Mouse (Mus musculus) urinary bladder, postnatal 10 days (tissue): ENCODE data around the gene Zfp821.

Source experiments
- DNase-seq: peaks from one replicate; pipeline ENCODE4 v3.0.0; 2022; ENCODE audit warnings: low spot score

Gene Zfp821

GRCm38 (mm10) chr8:109705320-109706075 lies at the start of gene Zfp821:
Gene Zfp821 (plus strand): TSS chr8:109705546.
- DNase-seq = peak; percentile 60

DNA sequence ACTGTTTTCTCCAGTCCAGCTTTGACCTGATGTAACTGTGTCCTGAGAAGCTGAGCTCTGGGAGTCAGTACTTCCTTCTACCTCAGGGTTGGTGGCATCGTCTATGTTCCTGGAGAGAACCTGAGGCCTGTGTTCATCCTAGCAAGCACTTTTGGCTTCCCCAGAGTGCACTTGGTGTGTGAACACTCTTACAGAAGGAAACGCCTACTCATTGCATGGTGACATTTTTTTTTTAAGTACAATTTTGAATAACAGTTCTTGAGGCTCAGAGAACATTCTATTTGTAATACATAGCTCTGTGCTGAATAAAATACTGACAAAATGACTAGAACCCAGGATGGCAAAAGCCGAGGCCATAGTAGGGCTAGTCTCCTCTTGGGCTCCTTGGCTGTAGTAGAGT lies 48.5 kb upstream of the Zfp821 start:
- no peak for DNase-seq

DNA sequence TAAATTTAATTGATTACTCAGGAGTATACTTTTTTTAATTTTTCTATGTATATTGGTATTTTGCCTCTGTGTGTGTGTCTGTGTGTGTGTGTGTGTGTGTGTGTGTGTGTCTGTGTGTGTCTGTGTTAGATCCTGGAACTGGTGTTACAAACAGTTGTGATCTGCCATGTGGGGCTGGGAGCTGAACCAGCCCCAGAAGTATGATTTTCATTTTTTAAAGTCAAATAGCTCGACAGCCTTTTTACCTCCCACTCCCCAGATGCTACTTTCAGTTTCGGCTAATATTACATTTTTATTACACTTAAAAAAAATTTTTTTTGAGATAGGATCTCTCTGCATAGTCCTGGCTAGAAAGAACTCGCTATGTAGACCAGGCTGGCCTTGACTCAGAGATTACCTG lies 43.0 kb upstream of the Zfp821 start:
- DNase-seq = no peak

GRCm38 (mm10) chr8:109666616-109667015 lies 38.7 kb upstream of the Zfp821 start:
- DNase-seq = no peak

GRCm38 (mm10) chr8:109672656-109673055 lies 32.7 kb upstream of the Zfp821 start:
- no peak for DNase-seq

GRCm38 (mm10) chr8:109673596-109673995 lies 31.8 kb upstream of the Zfp821 start:
- DNase-seq = no peak

DNA sequence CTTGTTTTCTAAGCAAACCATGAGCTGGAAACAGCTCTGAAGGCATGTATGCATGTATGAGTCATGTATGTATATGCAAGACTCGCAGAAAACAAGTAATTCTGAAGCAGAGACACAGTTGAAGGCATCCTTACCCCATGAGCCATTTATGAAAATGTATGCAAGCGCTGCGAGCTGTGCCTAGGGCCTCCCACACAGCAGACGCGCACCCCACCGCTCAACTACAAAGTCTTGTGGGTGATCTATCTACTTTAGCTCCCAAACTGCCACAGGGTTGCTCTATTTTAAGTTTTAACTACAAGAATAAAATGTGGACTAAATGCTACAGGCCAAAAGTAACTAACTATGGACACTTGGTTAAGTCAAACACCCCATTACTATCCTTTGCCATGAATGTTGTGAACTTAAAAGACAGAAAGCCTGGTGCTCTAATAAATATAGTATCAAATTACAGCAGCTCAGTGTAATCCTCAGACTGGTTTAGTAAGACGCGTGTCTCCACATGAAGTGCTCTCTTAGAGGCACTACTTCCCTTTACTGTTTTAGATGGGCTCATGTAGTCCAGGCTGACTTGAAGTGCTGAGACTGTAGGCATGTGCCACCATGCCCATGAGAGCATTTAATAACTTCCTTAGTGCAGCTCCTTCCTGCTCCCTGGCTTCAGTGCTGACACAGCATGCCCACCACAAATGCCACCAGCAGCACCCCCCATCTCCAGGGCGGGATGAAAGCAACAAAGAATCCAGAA lies 29.3 kb upstream of the Zfp821 start:
- no peak for DNase-seq

- no peak for DNase-seq
Measured at GRCm38 (mm10) chr8:109681535-109681934, 23.8 kb upstream of the Zfp821 start.

DNA sequence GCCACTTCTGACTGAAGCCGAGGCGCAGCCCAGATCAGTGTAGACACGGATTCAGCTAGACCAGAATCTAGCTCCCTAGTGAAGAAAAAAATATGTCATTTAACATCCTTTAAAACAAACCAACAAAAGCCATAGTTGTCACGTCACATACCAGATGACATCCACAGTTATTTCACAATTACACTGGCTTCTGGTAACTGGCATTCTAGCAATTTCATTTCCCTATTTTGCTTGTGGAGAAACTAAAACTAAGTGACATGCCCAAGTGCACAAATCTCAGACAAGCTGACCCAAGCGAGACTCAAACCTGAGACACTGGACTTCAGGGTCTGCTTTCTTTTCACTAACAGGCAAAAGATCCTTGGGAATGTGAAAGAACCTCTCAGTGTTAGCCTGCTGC lies 23.2 kb upstream of the Zfp821 start:
- no peak for DNase-seq

DNA sequence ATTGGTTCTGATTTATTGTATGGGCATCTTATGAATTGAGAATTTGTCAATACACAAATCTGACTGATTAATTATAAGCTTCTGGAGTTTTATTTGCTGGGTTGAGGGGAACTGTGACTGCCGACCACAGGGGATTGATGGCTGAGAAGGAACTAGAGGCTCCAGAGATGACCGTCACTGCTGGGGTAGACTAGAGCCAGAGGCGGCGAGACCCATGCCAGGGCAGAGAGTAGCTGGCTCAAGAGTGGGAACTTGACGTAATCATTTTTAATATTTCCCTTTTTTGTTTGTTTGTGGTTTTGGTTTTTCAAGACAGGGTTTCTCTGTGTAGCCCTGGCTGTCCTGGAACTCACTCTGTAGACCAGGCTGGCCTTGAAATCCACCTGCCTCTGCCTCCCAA lies 18.1 kb upstream of the Zfp821 start:
- DNase-seq = no peak

GRCm38 (mm10) chr8:109691769-109692168 lies 13.6 kb upstream of the Zfp821 start:
- DNase-seq = no peak

DNA sequence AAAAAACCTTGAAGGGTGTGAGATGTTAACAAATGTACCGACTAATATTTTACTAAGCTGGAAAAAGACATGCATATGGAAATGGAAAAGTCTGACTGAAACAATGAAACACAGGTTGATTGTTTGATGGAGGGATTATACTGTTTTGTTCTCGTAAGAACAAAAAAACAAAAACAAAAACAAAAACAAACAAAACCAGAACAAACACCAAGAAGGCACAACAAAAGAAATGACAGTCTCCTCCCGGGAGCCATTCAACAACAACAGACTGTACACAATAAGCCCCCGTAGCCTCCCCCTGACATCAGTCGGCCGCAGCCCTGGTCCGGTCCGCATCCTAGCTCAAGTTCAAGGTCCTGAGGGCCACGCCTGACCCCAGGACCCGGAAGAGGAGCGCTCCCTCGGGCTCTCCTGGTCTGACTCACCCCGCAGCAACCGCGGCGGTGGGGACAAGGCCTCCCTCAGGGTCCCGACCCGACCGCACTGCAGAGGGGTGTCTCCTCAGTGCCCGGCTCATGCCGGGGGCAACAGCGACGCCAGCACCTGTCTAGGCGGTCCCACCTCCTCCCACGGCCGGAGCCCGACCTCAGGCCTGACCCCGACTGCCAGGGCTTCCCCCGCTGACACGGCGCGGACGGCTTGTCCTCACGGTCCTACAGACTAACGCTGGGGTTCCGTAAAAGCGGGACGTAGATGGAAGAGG lies 12.8 kb upstream of the Zfp821 start:
- DNase-seq = no peak

DNA sequence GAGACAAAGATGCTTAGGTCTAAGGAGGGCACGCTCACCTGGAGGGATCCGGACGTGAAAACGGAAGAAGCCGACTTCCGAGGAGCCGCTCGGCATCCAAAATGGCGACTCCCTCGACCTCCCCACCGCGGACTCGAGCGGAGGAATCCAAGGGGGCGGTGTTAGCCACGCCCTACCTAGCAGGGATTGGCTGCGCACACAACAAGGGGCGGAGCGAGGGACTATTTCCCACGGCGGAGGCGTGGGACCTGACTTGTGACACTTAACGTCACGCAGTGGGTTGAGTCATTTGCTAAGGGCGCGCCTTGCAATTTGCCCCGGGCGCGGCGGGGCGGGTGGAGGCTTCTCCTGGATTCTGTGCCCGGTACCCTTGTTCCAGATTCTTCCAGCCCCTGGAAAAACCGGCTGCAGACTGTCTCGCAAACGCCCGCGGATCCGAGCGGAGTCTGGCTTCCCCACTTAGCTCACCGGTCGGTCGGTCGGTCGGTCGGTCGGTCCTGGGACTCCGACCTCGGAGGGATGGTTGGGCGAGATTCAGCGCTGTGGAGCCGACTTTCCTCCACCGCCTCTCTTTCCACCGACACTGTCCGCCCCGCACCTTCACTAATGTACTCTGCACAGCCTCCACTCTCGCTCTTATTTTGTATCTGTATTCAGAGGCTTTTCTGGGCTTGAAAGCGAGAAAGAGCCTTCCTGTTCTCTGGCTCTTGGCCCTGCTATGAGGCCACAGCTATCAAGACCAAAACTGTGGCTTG lies 12.0 kb upstream of the Zfp821 start, which contains the start of gene Ist1:
Gene Ist1, minus strand, starts transcription at position 115 of the 755 bp plus-strand sequence.
- peak; percentile 95 for DNase-seq

GRCm38 (mm10) chr8:109694154-109694553 lies 11.2 kb upstream of the Zfp821 start:
- DNase-seq = no peak

DNA sequence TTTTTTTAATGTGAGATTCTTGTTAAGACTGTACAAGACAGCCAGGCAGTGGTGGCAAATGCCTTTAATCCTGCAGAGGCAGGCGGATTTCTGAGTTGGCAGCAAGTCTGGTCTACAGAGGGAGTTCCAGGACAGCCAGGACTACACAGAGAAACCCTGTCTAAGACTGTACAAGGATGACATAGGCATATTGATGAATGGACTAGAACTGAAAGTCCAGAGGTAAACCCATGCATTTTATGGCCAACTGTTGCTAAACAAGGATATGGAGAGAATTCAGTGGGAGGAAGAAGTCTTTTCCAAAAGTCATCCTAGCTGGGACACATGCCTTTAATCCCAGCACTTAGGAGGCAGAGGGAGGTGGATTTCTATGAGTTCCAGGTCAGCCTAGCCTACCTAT lies 7.6 kb upstream of the Zfp821 start:
- no peak for DNase-seq

- DNase-seq = no peak
Measured at GRCm38 (mm10) chr8:109698477-109698876, 6.9 kb upstream of the Zfp821 start.

DNA sequence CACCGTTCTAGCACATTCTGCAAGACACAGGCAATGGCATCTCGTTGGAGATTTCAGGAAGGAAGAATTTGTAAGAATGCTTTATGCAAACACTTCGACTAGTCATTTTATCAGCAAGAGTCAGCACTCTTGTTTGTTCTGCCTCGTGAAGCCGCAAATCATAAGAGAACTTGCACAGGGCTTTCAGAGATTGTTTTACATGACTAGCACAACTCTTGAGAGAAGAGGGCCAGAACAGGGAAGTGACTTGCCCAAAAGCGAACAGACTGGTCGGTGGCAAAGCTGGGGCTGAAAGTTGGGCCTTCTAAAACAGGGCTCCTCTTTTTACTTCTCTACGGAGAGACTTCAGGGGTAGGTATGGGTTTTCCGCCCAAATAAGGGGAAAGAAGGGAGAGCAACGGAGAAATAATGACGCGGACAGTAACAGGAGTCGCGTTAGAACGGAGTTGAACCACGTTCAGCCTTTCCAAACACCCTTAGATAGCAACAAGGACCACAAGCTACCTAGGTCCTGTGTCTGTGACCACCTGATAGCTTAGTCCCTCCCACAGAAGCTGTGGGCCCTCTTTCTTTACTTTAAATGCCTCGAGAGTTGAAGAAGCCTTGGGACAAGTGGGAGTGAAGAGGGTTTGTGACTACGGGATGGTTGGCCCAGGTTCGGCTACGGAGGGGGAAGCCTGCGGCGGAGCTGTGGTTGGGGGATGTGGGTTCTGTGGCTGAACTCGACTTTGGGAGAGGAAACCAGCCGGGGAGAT lies 604 bp upstream of the Zfp821 start:
- no peak for DNase-seq

GRCm38 (mm10) chr8:109706076-109706873 lies 929 bp downstream of the Zfp821 start:
- DNase-seq = no peak

GRCm38 (mm10) chr8:109706874-109707237 lies 1.5 kb downstream of the Zfp821 start:
- DNase-seq = peak; percentile 60

- DNase-seq = no peak
Measured at GRCm38 (mm10) chr8:109707921-109708320, 2.6 kb downstream of the Zfp821 start.

DNA sequence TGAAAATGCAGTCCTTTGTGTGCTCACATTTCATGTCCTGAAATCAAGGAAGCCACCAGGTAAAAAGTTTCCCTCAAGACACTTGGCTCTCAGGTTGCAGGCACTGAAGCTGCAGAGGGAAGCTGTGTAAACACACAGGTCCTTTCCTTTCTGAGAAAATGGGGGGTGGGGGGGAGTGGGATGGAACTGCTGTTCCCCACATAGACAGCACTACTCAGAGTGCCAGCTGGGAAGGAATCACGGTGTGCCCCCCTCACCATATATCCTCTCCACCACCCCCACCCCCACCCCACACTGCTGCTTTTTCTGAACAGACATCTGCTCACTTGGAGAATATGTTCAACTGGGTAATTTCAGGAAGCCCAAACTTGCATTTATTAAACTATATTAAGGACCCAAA lies 7.2 kb downstream of the Zfp821 start:
- DNase-seq = no peak
